Mouse (Mus musculus): ENCODE results near the gene Nup62.

DNA sequence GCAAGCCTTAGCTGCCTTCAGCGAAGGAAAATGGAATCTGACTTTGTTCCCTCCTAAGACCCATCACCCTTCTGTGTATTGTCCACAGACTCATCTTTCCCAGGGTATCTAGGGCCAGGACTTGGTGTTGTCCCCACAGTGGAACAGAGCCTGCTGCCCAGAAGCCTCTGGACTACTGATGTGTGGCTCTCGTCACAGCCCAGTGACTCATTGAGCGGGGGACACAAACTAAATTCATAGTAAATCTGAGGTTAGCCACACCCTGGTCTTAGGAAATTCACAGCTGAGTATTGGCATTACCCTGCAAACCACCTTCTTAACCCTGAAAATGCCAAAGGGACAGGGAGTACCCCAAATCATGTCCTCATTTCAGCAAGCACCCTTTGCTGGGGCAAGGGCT is 10.9 kb downstream of the Nup62 start:
- TF ChIP-seq GATA1 (IDR thresholded peaks at IDR 0.05; ENCODE audit: low read length) (no peak), TAL1 (IDR thresholded peaks at IDR 0.05; ENCODE audit: low read length) (no peak)
